Mouse (Mus musculus): ENCODE data around the gene Gm14744. TPM values are rescaled to one million over a fixed set of nuclear protein-coding genes. Genes with fewer than 3 reads are reported as not detected.
"Not testable (repeated sequence)": the region's sequence is repeated elsewhere in the genome, so short reads cannot be mapped to it uniquely, and the experiment has no call there.

Gene Gm14744
- not detected in 2 replicates for polyA plus RNA-seq (2015; fragmentation: Nextera tagmentation; extraction: Ambion mirVana)

- not testable (repeated sequence) for H3K9ac ChIP-seq; DNase-seq; H3K36me3 ChIP-seq; H3K4me3 ChIP-seq (replicated peaks); H3K9me3 ChIP-seq (replicated peaks); ATAC-seq (ENCODE audit: low read depth); H3K27me3 ChIP-seq; H3K4me2 ChIP-seq; H3K4me1 ChIP-seq (replicated peaks); H3K27ac ChIP-seq
- WGBS (ENCODE audit: insufficient replicate concordance), result 68% methylated on average over 2 of the region's 2 CpGs
Observed at GRCm38 (mm10) chrX:77864458-77864857, at the start of gene Gm14744. Gm14744 (plus strand) TSS chrX:77864758.

DNA sequence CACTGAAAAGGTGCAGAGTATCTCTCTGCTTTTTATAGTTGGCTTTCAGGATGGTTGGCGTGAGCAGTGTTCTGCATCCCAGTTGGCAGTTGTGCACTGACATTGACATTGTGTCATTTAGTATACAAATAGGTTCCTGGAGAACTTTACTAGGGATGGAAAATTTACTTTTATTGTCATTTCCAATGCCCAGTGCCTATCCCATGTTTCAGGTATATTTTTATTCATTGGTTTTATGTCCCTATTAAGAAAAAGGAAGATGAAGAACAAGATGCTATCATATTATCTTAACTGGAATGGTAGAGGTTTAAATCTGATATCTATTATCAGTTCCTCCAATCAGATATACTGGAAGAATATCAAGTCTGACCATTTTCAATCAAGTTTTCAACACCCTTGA is 11.0 kb upstream of the Gm14744 start, which contains the start of gene Pbsn:
Pbsn (minus strand) TSS at position 101 of the 400 bp plus-strand sequence.
- no peaks in the 10 kb centered on the region for H3K4me1 ChIP-seq (replicated peaks)
- H3K4me3 ChIP-seq (replicated peaks), result no peak within 1 kb of the TSS
- DNase-seq (no peak), ATAC-seq (ENCODE audit: low read depth) (no peak)
- H3K36me3 ChIP-seq, result no peaks in the 10 kb centered on the region
- H3K27me3 ChIP-seq, result no peaks in the 10 kb centered on the region
- WGBS (ENCODE audit: insufficient replicate concordance), result 65% methylated on average over 1 of the region's 1 CpGs
- H3K9me3 ChIP-seq (replicated peaks), result no peaks in the 10 kb centered on the region
- no peak within 1 kb of the TSS for H3K27ac ChIP-seq
- H3K4me2 ChIP-seq, result no peak within 1 kb of the TSS
- no peak within 1 kb of the TSS for H3K9ac ChIP-seq

GRCm38 (mm10) chrX:77880033-77880432 is 15.5 kb downstream of the Gm14744 start:
- H3K36me3 ChIP-seq; H3K4me2 ChIP-seq; H3K27me3 ChIP-seq; H3K9ac ChIP-seq; DNase-seq; H3K4me3 ChIP-seq (replicated peaks); ATAC-seq (ENCODE audit: low read depth); H3K4me1 ChIP-seq (replicated peaks); H3K27ac ChIP-seq; H3K9me3 ChIP-seq (replicated peaks): not testable (repeated sequence)
- WGBS (ENCODE audit: insufficient replicate concordance), result 35% methylated on average over 2 of the region's 4 CpGs

Other genes with a start within 250 kb of the Gm14744 start
- gene Prkx, start 68.5 kb upstream of the Gm14744 start, polyA plus RNA-seq (2015; fragmentation: Nextera tagmentation; extraction: Ambion mirVana), result 2.2 and 2.5 TPM in 2 replicates
- not detected in 2 replicates for gene Pbsn, start 11.1 kb upstream of the Gm14744 start, polyA plus RNA-seq (2015; fragmentation: Nextera tagmentation; extraction: Ambion mirVana)
- gene 5430402E10Rik, start 60.3 kb downstream of the Gm14744 start, polyA plus RNA-seq (2015; fragmentation: Nextera tagmentation; extraction: Ambion mirVana), result not detected in 2 replicates
- gene Obp1a, start 226.6 kb downstream of the Gm14744 start, polyA plus RNA-seq (2015; fragmentation: Nextera tagmentation; extraction: Ambion mirVana), result not detected in 2 replicates

Measured in liver, embryonic 13.5 days (tissue).